Comparison of ENCODE assay signal across 8 mouse cellular contexts in genomic region chr8:125870821-125871321, GRCm38 (mm10). TPM values are rescaled to one million over a fixed set of nuclear protein-coding genes. Genes with fewer than 3 reads are reported as not detected.
A peak's percentile ranks its signal among the peaks of the same experiment; 100 is the strongest.
DNase-seq lines count a peak whose midpoint lies in the region; ATAC-seq lines count a peak whose summit lies in the region.

No protein-coding gene starts in this region.

- no peak overlapping the region for H3K4me2 ChIP-seq in hindbrain, embryonic 13.5 days

- H3K36me3 ChIP-seq in hindbrain, embryonic 13.5 days: peaks cover 20% of the 10 kb centered on the region

- DNase-seq in cerebellum, postnatal 25 days: peak; percentile 76 to 81
- DNase-seq in frontal cortex, postnatal 36 days (ENCODE audit: low spot score in 2 of 2): peak; percentile 58 to 77
- peak; percentile 76 to 79 for DNase-seq in layer of hippocampus, postnatal 14 days (ENCODE audit: low spot score in 2 of 2)
- peak; percentile 70 for DNase-seq in lung, postnatal 25 days (ENCODE audit: low spot score)
- DNase-seq in right cerebral cortex, adult 18-20 months: peak; percentile 61
- DNase-seq in yolk sac, embryonic 10.5 days (ENCODE audit: low spot score): peak; percentile 74

- H3K27me3 ChIP-seq in hindbrain, embryonic 13.5 days: peaks cover 7% of the 10 kb centered on the region

- H3K4me1 ChIP-seq in hindbrain, embryonic 13.5 days (replicated peaks): peaks cover 14% of the 10 kb centered on the region

- H3K27ac ChIP-seq in hindbrain, embryonic 13.5 days: 0 out of 2 replicates have a peak overlapping the region, but pooled peaks have one; percentile 40

- 3% methylated on average over 7 of the region's 7 CpGs for WGBS in hindbrain, embryonic 13.5 days

- ATAC-seq in activated CD4-positive, CD25-positive, alpha-beta regulatory T cell, adult 4 months: peak; percentile 32
- ATAC-seq in hindbrain, embryonic 13.5 days (ENCODE audit: low FRiP score): peak; percentile 73

- peak overlapping the region; percentile 29; the same call in 1 of the 2 replicates for H3K9ac ChIP-seq in hindbrain, embryonic 13.5 days

- H3K4me3 ChIP-seq in hindbrain, embryonic 13.5 days: no peak overlapping the region

- H3K9me3 ChIP-seq in hindbrain, embryonic 13.5 days: no peaks in the 10 kb centered on the region

RNA-seq across cellular contexts. Expression of gene Pcnx2, which starts 27.2 kb away (rescaled TPM):
- polyA plus RNA-seq in activated CD4-positive, CD25-positive, alpha-beta regulatory T cell, adult 4 months (2017; shearing (Covaris generic)): under 1 TPM in 1 of 2 experiments, not detected in 1; 0.42 TPM
- 3.3 and 4.6 TPM in 2 replicates for polyA plus RNA-seq in hindbrain, embryonic 13.5 days (2015; fragmentation: Nextera tagmentation; extraction: Ambion mirVana)
- total RNA-seq in layer of hippocampus, postnatal 14 days (2021): 10 to 100 TPM; 56.1 to 65.9 TPM

RNA-seq across cellular contexts. Expression of gene Map3k21, which starts 39.4 kb away (rescaled TPM):
- polyA plus RNA-seq in activated CD4-positive, CD25-positive, alpha-beta regulatory T cell, adult 4 months (2017; shearing (Covaris generic)): not detected
- polyA plus RNA-seq in hindbrain, embryonic 13.5 days (2015; fragmentation: Nextera tagmentation; extraction: Ambion mirVana): 0.29 and 0.48 TPM in 2 replicates
- total RNA-seq in layer of hippocampus, postnatal 14 days (2021): 1 to 10 TPM; 1.7 TPM
